Mouse (Mus musculus): ENCODE measurements around the gene Dnah14.

DNA sequence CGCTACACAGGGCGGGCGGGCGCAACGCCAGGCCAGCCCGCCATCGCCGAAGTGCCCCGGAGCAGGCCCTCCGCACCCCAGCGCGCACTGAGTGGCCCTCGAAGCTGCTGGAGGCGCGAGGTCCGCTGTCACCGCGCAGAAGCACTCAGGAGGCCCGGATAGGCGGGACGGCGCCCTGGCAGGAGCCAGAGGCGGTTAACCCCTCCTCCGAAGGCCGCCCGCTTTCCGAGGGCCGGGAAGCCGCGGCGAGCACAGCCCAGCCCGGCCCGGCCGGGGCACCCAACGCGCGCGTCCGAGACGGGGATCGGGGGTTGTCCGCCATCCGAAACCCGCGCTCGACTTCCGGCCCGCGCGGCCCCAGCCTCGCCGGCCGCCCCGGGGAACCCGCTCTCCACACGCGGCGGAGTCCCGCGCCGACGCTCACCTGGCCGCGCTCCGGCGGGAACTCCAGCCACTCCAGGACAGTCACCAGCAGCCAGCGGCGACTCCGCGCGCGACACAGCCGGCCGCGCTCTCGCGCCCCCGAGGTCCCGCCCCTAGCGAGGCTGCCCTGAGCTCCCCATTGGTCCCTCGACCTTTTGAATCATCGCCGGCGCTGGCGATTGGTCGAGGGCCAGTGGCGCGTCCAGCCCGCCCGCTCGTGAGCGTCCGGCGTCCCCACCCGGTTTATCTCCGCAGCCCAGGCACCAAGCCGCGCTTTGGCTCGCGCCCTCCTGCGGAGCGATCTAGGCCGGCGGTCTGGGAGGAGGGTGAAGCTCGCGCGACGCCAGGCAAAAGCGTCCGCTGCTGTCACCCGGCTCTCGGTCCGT lies 265.7 kb downstream of the Dnah14 start:
- TF ChIP-seq EP300 (IDR thresholded peaks at IDR 0.05; ENCODE audit: low read depth) (no peak), CTCF (IDR thresholded peaks at IDR 0.05; ENCODE audit: low read depth) (peak; percentile 66)
